ENCODE assay signal across 8 mouse cellular contexts in genomic region chr19:7436061-7436970, GRCm38 (mm10). TPM values are rescaled to one million over a fixed set of nuclear protein-coding genes. Genes with fewer than 3 reads are reported as not detected.
A peak's percentile ranks its signal among the peaks of the same experiment; 100 is the strongest.
DNase-seq lines count a peak whose midpoint lies in the region; ATAC-seq and TF ChIP-seq lines count a peak whose summit lies in the region.

No protein-coding gene starts in this region.

- H3K4me3 ChIP-seq in cerebellum, adult 2 months (replicated peaks; ENCODE audit: insufficient read depth, low read depth, low read length) = no peak overlapping the region

- no peak for ATAC-seq in cerebellum, adult (ENCODE audit: insufficient number of reproducible peaks, low FRiP score, low TSS enrichment)
- ATAC-seq in megakaryocyte progenitor cell, adult 5-6 weeks (replicated peaks; ENCODE audit: poor library complexity) = peak; percentile 90
- ATAC-seq in monocyte, adult 5-6 weeks (replicated peaks; ENCODE audit: insufficient number of reproducible peaks, low FRiP score, low TSS enrichment, poor library complexity, severe bottlenecking) = no peak

- no peaks in the 10 kb centered on the region; the same call in 1 of the 2 replicates for H3K4me1 ChIP-seq in cerebellum, adult 2 months (ENCODE audit: control insufficient read depth, insufficient read depth, low read length)

- TF ChIP-seq POLR2A in cerebellum, adult 2 months (IDR thresholded peaks at IDR 0.05; ENCODE audit: borderline replicate concordance, insufficient read depth, low read length) = no peak

- peak in 1 of 2 experiments; percentile 68 for DNase-seq in cerebellum, adult 2 months
- peak; percentile 56 for DNase-seq in testis, postnatal 10 days (ENCODE audit: low spot score)
- DNase-seq in testis, postnatal 14 days (ENCODE audit: low spot score) = no peak
- DNase-seq in embryo, embryonic 11 days = peak; percentile 83
- peak; percentile 79 for DNase-seq in induced T-regulatory cell, adult 2 months (ENCODE audit: low read depth)

- TF ChIP-seq CTCF in cerebellum, adult 2 months (IDR thresholded peaks at IDR 0.05; ENCODE audit: borderline replicate concordance, insufficient read depth, low read depth, low read length) = peak; percentile 43; the same call in 1 of the 2 replicates

- WGBS in cerebellum, adult 2 months = 39% methylated on average over 5 of the region's 5 CpGs

- no peaks in the 10 kb centered on the region for H3K27me3 ChIP-seq in cerebellum, adult 2 months (ENCODE audit: control insufficient read depth, insufficient read depth, low read length)

- no peak overlapping the region for H3K27ac ChIP-seq in cerebellum, adult 2 months (ENCODE audit: insufficient read depth, low read length)

RNA-seq across cellular contexts. Expression of gene 2700081O15Rik, which starts 18.9 kb away (rescaled TPM):
- polyA plus RNA-seq in cerebellum, adult 2 months (2012; rRNA removed) = 16.3 and 16.6 TPM in 2 replicates
- 1.5 and 2.3 TPM in 2 replicates for total RNA-seq in megakaryocyte progenitor cell, adult 5-6 weeks (2015)
- total RNA-seq in megakaryocyte progenitor cell, adult 5-6 weeks (2017) = 1.4 and 3.2 TPM in 2 replicates
- total RNA-seq in monocyte, adult 5-6 weeks (2017) = 0.38 to 1.4 TPM (median 0.49 TPM) in 3 replicates

RNA-seq across cellular contexts. Expression of gene Rtn3, which starts 46.8 kb away (rescaled TPM):
- 563 and 663 TPM in 2 replicates for polyA plus RNA-seq in cerebellum, adult 2 months (2012; rRNA removed)
- 281 and 296 TPM in 2 replicates for total RNA-seq in megakaryocyte progenitor cell, adult 5-6 weeks (2015)
- total RNA-seq in megakaryocyte progenitor cell, adult 5-6 weeks (2017) = 85.5 and 97.7 TPM in 2 replicates
- total RNA-seq in monocyte, adult 5-6 weeks (2017) = 39.5 to 72.4 TPM (median 47.7 TPM) in 3 replicates

RNA-seq across cellular contexts. Expression of gene Spindoc, which starts 53.5 kb away (rescaled TPM):
- 18.5 and 19.0 TPM in 2 replicates for polyA plus RNA-seq in cerebellum, adult 2 months (2012; rRNA removed)
- 7.6 and 8.1 TPM in 2 replicates for total RNA-seq in megakaryocyte progenitor cell, adult 5-6 weeks (2015)
- 2.6 and 3.6 TPM in 2 replicates for total RNA-seq in megakaryocyte progenitor cell, adult 5-6 weeks (2017)
- 4.9 to 10.9 TPM (median 5.4 TPM) in 3 replicates for total RNA-seq in monocyte, adult 5-6 weeks (2017)

RNA-seq across cellular contexts. Expression of gene Atl3, which starts 57.5 kb away (rescaled TPM):
- polyA plus RNA-seq in cerebellum, adult 2 months (2012; rRNA removed) = 18.1 and 18.3 TPM in 2 replicates
- total RNA-seq in megakaryocyte progenitor cell, adult 5-6 weeks (2015) = 45.3 and 45.7 TPM in 2 replicates
- 51.2 and 59.5 TPM in 2 replicates for total RNA-seq in megakaryocyte progenitor cell, adult 5-6 weeks (2017)
- 38.2 to 51.2 TPM (median 49.7 TPM) in 3 replicates for total RNA-seq in monocyte, adult 5-6 weeks (2017)
